ENCODE assay signal across 8 mouse cellular contexts in genomic region chr1:133034091-133034460, GRCm38 (mm10). TPM values are rescaled to one million over a fixed set of nuclear protein-coding genes. Genes with fewer than 3 reads are reported as not detected.
DNase-seq lines count a peak whose midpoint lies in the region; ATAC-seq lines count a peak whose summit lies in the region.

No protein-coding gene starts in this region.

- 4% methylated on average over 11 of the region's 11 CpGs for WGBS in forebrain, embryonic 11.5 days
- 6% methylated on average over 11 of the region's 11 CpGs for WGBS in hindbrain, embryonic 10.5 days

- peak overlapping the region; percentile 85 for H3K4me3 ChIP-seq in brown adipose tissue, adult 24 weeks (ENCODE audit: insufficient read depth, low read depth, low read length)
- peak overlapping the region; percentile 51 for H3K4me3 ChIP-seq in forebrain, embryonic 11.5 days (ENCODE audit: low read depth, low read length)
- H3K4me3 ChIP-seq in hindbrain, embryonic 10.5 days, result peak overlapping the region; percentile 62

- DNase-seq in kidney, adult 18-20 months, result peak; percentile 49
- DNase-seq in kidney, adult 11 months, result no peak
- DNase-seq in forebrain, embryonic 11.5 days (ENCODE audit: low spot score), result peak; percentile 79
- DNase-seq in hindbrain, embryonic 10.5 days (ENCODE audit: low spot score), result peak; percentile 65
- peak; percentile 45 to 53 for DNase-seq in left cerebral cortex, postnatal 10 days (ENCODE audit: extremely low spot score in 1 of 2, low spot score in 2 of 2)
- peak; percentile 64 for DNase-seq in lung, postnatal 36 days
- peak; percentile 64 for DNase-seq in skeletal muscle tissue, adult 2 months (ENCODE audit: low read depth, low spot score)

- no peaks in the 10 kb centered on the region for H3K4me1 ChIP-seq in brown adipose tissue, adult 24 weeks (ENCODE audit: control insufficient read depth, insufficient read depth, insufficient read length, low read length)
- H3K4me1 ChIP-seq in forebrain, embryonic 11.5 days (replicated peaks; ENCODE audit: control insufficient read depth, insufficient read depth, low read length), result peaks cover 6% of the 10 kb centered on the region
- H3K4me1 ChIP-seq in hindbrain, embryonic 10.5 days (replicated peaks), result peaks cover 11% of the 10 kb centered on the region

- H3K27ac ChIP-seq in brown adipose tissue, adult 24 weeks (replicated peaks; ENCODE audit: low read depth, low read length), result no peak overlapping the region
- no peak overlapping the region for H3K27ac ChIP-seq in forebrain, embryonic 11.5 days (ENCODE audit: low read depth, low read length)
- no peak overlapping the region for H3K27ac ChIP-seq in hindbrain, embryonic 10.5 days

- intact Hi-C loops in left cerebral cortex, postnatal 10 days (cut with DNase I), result loop anchor here (10.0 kb wide), 1 partner anchor 571 kb away; no protein-coding TSS in a partner anchor

- H3K27me3 ChIP-seq in forebrain, embryonic 11.5 days (ENCODE audit: control insufficient read depth, insufficient read depth, low read length), result no peaks in the 10 kb centered on the region
- H3K27me3 ChIP-seq in hindbrain, embryonic 10.5 days (ENCODE audit: insufficient read depth, poor library complexity, severe bottlenecking), result no peaks in the 10 kb centered on the region

- ATAC-seq in forebrain, embryonic 11.5 days (replicated peaks; ENCODE audit: low FRiP score), result peak; percentile 77

- H3K9ac ChIP-seq in forebrain, embryonic 11.5 days (ENCODE audit: low read length), result no peak overlapping the region

- peak overlapping the region; percentile 63; the same call in 1 of the 2 replicates for H3K4me2 ChIP-seq in forebrain, embryonic 11.5 days (ENCODE audit: low read depth, low read length, severe bottlenecking)

- H3K36me3 ChIP-seq in forebrain, embryonic 11.5 days (ENCODE audit: control insufficient read depth, insufficient read depth, low read length), result no peaks in the 10 kb centered on the region
- no peaks in the 10 kb centered on the region for H3K36me3 ChIP-seq in hindbrain, embryonic 10.5 days

- no peaks in the 10 kb centered on the region for H3K9me3 ChIP-seq in forebrain, embryonic 11.5 days (ENCODE audit: control insufficient read depth, low read length)
- no peaks in the 10 kb centered on the region for H3K9me3 ChIP-seq in hindbrain, embryonic 10.5 days

RNA-seq across cellular contexts. Expression of gene Mdm4, which starts 3.7 kb away (rescaled TPM):
- 12.0 and 13.5 TPM in 2 replicates for polyA plus RNA-seq in brown adipose tissue, adult 24 weeks (2012; ENCODE audit: insufficient read depth, insufficient read length, missing spikeins)
- polyA plus RNA-seq in forebrain, embryonic 11.5 days (2014; fragmentation: Nextera tagmentation; extraction: Ambion mirVana), result 44.7 and 51.0 TPM in 2 replicates
- polyA plus RNA-seq in hindbrain, embryonic 10.5 days (2016; fragmentation: Nextera tagmentation; extraction: Ambion mirVana), result 31.9 and 36.3 TPM in 2 replicates
- total RNA-seq in left cerebral cortex, postnatal 10 days (2021), result 10 to 100 TPM; 78.7 to 82.2 TPM

RNA-seq across cellular contexts. Expression of gene Pik3c2b, which starts 11.4 kb away (rescaled TPM):
- 1.1 and 1.5 TPM in 2 replicates for polyA plus RNA-seq in brown adipose tissue, adult 24 weeks (2012; ENCODE audit: insufficient read depth, insufficient read length, missing spikeins)
- polyA plus RNA-seq in forebrain, embryonic 11.5 days (2014; fragmentation: Nextera tagmentation; extraction: Ambion mirVana), result 25.3 and 25.7 TPM in 2 replicates
- 16.8 and 20.8 TPM in 2 replicates for polyA plus RNA-seq in hindbrain, embryonic 10.5 days (2016; fragmentation: Nextera tagmentation; extraction: Ambion mirVana)
- 10 to 100 TPM; 27.3 to 28.6 TPM for total RNA-seq in left cerebral cortex, postnatal 10 days (2021)
